Mouse (Mus musculus) CH12.LX (cell line): ENCODE measurements around the gene Glrb.

Experiments used
- CHD2 ChIP-seq: IDR thresholded peaks from 2 replicates; pipeline ENCODE4 v1.6.1; 2011; ENCODE audit warnings: low read length, improper control_type of control experiment
- CTCF ChIP-seq, 2 experiments: IDR thresholded peaks in 1 of 2; conservative IDR thresholded peaks in 1 of 2; 2 replicates each; pipeline ENCODE4 v1.5.1; 2011 to 2012; ENCODE audit warnings: low read depth in 2 of 2, low read length in 2 of 2, improper control_type of control experiment in 1 of 2, inconsistent platforms in 1 of 2, mild to moderate bottlenecking in 1 of 2, moderate library complexity in 1 of 2
- ELF1 ChIP-seq: IDR thresholded peaks from 2 replicates; pipeline ENCODE4 v1.6.1; 2014; ENCODE audit warnings: low read depth, mild to moderate bottlenecking, inconsistent platforms, low read length, improper control_type of control experiment
- EP300 ChIP-seq: IDR thresholded peaks from 2 replicates; pipeline ENCODE4 v1.6.1; 2011; ENCODE audit warnings: low read length, improper control_type of control experiment
- ETS1 ChIP-seq: conservative IDR thresholded peaks from 2 replicates; pipeline ENCODE4 v1.6.1; 2012; ENCODE audit warnings: low read depth, mild to moderate bottlenecking, inconsistent platforms, low read length, improper control_type of control experiment, moderate library complexity
- MAFK ChIP-seq: IDR thresholded peaks from 2 replicates; pipeline ENCODE4 v1.6.1; 2011; ENCODE audit warnings: low read length, improper control_type of control experiment; ENCODE audit not compliant: insufficient replicate concordance
- MAX ChIP-seq: IDR thresholded peaks from 2 replicates; pipeline ENCODE4 v1.6.1; 2011; ENCODE audit warnings: low read length, improper control_type of control experiment
- NELFE ChIP-seq: IDR thresholded peaks from 2 replicates; pipeline ENCODE4 v1.6.1; 2011; ENCODE audit warnings: low read depth, low read length, improper control_type of control experiment
- POLR2A ChIP-seq: IDR thresholded peaks from 2 replicates; pipeline ENCODE4 v1.6.1; 2011; ENCODE audit warnings: low read depth, mild to moderate bottlenecking, improper control_type of control experiment, low read length
- TBP ChIP-seq: conservative IDR thresholded peaks from 2 replicates; pipeline ENCODE4 v1.6.1; 2011; ENCODE audit warnings: low read depth, low read length, improper control_type of control experiment
- USF1 ChIP-seq: IDR thresholded peaks from 2 replicates; pipeline ENCODE4 v1.6.1; 2014; ENCODE audit warnings: low read depth, mild to moderate bottlenecking, inconsistent platforms, low read length, improper control_type of control experiment
- ZMIZ1 ChIP-seq: IDR thresholded peaks from 2 replicates; pipeline ENCODE4 v1.6.1; 2012; ENCODE audit warnings: low read depth, mild to moderate bottlenecking, inconsistent platforms, low read length, improper control_type of control experiment

GRCm38 (mm10) chr3:80812237-80812636, 101.2 kb downstream of the Glrb start:
- TF ChIP-seq POLR2A = no peak
- TF ChIP-seq USF1 = no peak
- TF ChIP-seq TBP = no peak
- no peak for TF ChIP-seq ELF1
- no peak for TF ChIP-seq ETS1
- TF ChIP-seq MAX = no peak
- no peak for TF ChIP-seq ZMIZ1
- no peak for TF ChIP-seq NELFE
- TF ChIP-seq CTCF (conservative IDR thresholded peaks at IDR 0.05 in 1 of 2, IDR thresholded peaks at IDR 0.05 in 1 of 2; ENCODE audit: low read depth in 2 of 2, low read length in 2 of 2) = no peak
- no peak for TF ChIP-seq CHD2
- TF ChIP-seq MAFK = no peak
- TF ChIP-seq EP300 = no peak
